Mouse (Mus musculus) frontal cortex, adult (tissue): ENCODE data around the gene Cib1.
A peak's percentile ranks its signal among the peaks of the same experiment; 100 is the strongest.

Experiments used
- ATAC-seq: cut with Nextera tagmentation; 2 replicates; pipeline ENCODE4 v1.9.2; 2017; ENCODE audit warnings: mild to moderate bottlenecking, moderate library complexity, mixed read lengths; ENCODE audit not compliant: low TSS enrichment

The Cib1 gene

DNA sequence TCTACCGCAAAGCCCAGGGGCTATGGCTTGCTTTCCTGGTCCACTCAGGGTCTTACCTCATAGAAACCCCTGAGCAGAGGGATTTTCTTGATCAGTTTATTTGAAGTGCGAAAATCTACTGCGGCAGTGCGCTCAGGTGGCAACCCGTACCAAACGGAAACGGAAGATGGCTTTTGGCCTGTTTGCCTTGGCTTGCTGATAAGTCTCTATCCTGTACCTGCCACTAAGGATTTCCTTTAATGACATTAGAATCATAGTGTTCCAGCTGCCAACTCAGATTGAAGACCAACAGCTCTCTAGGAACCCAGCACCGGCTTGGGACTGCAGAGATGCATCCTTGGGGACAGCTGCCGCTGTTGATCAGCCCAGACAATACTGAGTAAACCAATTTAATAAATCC, 1.2 kb upstream of the Cib1 start:
- ATAC-seq = no peak

- ATAC-seq = peak; percentile 11; the same call in 1 of the 2 replicates
Observed at GRCm38 (mm10) chr7:80231971-80232488, 583 bp downstream of the Cib1 start.

DNA sequence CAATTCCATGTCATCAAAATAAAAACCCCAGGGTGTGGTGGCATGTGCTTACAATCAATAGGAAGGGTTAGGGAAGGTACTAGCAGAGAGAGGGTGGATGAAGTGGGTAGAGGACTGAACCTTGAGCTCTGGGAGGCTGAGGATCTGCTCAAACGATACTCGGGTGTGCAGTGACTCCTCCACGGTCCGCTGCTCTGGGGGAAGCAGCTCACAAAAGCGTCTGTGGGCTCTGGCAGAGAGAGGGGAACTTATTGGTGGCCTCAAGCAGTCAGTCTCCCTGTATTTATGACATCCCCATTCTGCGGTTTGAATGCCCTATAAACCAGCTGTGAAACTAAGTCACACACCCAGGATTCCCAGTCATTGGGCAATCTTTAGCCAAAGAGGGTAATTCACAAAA, 2.4 kb downstream of the Cib1 start:
- no peak for ATAC-seq

GRCm38 (mm10) chr7:80227065-80227464, 5.5 kb downstream of the Cib1 start:
- no peak for ATAC-seq

GRCm38 (mm10) chr7:80221179-80221750, 11.3 kb downstream of the Cib1 start:
- no peak for ATAC-seq

GRCm38 (mm10) chr7:80220237-80220797, 12.3 kb downstream of the Cib1 start:
- ATAC-seq = no peak

- no peak for ATAC-seq
Observed at GRCm38 (mm10) chr7:80218666-80219065, 13.9 kb downstream of the Cib1 start.

DNA sequence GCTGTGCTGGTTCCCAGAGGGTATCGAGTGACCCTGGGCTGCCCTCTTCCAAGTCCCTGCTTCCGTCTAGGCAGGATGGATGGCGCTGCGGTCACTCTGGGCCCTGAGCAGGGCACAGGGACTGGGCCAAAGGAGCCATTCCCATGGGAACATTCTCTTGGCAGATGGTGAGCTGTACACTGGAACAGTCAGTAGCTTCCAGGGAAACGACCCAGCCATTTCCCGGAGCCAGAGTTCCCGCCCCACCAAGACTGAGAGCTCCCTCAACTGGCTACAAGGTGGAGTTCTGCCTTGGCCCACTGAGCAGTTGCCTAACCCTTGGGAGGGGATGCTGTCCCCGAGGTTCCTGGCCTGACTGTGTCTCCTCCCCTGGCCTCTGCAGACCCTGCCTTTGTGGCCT, 16.0 kb downstream of the Cib1 start:
- peak; percentile 48; the same call in 1 of the 2 replicates for ATAC-seq

GRCm38 (mm10) chr7:80215398-80215797, 17.2 kb downstream of the Cib1 start:
- ATAC-seq = peak; percentile 83

DNA sequence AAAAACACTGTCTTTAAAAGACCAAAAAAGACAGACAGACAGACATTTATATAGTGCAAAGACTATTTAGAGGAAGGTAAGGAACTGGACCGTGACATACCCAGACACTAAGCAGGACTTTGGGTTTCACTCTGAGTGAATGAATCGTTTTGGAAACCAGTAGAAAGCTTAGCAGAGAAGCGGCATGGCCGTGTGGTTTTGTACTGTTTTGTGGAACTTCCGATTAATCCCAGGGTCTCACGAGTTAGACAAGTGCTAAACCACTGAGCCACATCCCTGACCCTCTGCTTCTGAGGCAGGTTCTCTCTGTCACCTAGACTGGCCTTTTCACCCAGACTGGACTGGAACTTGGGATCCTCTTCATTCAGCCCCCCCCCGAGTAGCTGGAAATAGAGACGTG, 18.2 kb downstream of the Cib1 start:
- ATAC-seq = no peak

DNA sequence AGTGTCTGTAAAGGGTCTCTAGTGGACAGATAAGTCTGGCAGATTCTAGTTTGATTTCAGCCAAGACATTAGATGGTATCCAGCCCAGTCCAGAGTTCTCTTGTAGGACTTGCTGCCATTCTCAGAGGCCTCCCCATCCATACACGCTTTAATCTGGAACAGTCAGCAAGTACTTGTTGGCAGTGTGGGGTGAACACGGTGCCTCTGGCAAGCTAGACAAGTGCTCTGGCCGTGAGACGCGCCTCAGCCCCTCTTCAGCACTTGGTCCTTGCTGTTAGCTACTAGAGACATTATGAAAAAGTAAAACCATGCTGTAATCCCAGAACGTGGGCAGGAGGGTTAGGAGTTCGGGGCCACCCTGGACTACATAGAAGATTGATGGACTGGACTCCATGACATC, 19.0 kb downstream of the Cib1 start:
- no peak for ATAC-seq

GRCm38 (mm10) chr7:80210982-80211381, 21.6 kb downstream of the Cib1 start:
- no peak for ATAC-seq

GRCm38 (mm10) chr7:80209669-80210068, 22.9 kb downstream of the Cib1 start:
- ATAC-seq = no peak

GRCm38 (mm10) chr7:80208738-80209430, 23.7 kb downstream of the Cib1 start:
- no peak for ATAC-seq

DNA sequence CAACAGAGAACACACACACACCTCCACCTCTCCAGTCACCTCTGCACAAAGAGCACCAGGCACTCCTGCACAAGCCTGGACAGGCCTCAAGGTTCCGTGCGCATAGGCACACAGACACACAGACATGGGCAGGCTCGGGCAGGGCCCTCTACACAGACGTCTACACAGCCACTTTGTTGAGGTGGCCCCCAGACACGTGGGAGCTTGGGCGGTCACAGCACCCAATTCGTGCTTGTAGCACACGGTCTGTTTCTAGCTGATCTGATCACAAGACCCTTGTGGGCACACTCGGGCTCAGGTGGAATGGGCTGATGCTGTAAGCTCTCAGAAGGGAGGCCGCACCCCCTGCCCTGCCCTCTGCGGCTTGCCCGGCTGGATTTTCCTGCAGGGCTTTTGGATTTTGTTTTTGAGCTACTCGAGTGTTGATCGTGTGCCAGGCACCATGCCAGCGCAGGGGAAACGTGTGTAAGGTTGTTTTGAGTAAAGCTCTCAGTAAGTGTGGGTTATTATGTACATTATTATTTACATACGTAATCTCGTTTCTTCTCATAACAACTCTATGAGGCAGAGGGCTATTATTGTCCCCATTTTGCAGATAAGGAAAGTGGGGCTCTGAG, 24.5 kb downstream of the Cib1 start:
- ATAC-seq = no peak

DNA sequence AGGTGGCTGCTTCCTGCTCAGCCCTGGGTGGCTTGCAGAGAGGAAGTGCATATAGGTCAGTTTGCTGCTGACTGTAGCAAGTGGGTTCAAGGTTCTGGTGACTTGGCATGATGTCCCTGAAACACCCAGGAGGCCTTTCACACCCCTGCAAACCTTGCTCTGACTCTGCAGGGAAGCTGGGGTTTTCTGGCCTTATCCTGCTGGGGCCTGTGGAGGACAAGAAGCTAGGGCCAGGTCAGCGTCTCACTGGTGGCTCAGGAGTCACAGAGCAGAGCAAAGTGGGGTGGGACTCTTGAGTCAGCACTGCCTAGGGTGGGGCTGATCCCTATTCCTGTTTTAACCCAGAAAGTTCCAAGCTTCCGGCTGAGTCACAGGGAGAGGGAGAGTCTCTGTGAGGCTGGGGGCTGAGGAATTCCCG, 25.3 kb downstream of the Cib1 start:
- no peak for ATAC-seq

DNA sequence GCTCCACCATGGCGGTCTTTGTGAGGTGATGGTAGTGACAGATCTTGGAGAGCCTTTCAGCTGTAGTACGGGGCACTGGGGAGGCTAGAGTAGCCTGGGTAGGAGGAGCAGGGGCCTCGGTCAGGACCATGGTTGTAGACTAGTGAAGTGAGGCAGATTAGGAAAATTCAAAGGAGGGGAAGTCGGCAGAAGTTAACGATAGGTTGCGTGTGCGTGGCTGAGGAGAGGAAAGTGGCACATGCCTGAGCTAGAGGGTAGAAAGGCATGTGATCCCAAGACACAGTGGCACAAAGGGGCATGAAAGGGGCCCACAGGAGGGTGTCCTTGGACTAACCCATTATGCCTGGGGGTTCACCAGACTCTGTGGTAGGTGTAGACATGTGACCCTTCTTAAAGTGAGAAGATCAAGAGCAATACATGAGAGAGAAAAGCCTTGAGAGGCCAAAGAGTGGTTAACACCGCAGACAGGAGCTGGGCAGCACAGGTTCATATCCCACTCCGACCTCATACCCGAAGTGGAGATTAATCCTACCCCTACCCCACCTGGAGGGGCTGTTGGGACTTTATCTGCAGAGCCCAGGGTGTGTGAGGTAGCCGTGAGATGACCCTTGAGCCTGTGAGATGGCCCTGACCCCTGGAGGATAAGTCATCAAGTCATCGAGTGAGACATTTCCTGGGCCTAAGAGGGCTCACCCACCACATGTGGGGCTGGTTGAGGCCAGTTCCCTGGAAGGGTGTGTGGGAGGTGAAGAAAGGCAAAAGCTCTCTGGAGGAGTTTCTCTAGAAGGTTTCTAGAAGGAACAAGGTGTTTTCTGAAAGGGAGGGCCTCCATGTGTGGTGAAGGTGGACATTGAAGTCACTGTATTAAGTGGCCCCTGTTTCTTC, 26.7 kb downstream of the Cib1 start:
- no peak for ATAC-seq

DNA sequence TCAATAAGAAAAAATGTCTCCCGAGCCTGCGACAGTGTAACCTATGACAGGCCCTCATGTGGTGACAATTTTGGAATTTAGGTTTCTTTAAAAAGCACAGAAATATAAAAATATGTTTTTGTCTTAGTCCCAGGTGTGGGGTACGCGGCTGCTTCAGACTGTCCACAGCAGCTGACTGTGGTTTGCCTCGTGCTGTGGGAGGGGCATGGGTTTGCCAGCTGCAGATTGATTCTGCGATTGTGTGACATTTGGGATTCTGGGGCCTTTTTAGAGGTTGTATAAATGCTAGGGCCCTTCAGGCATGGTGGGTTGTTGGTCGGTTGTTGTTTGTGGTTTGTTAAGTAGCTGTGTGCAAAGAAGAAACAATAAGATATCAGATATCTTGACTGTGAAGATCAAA, 27.7 kb downstream of the Cib1 start:
- ATAC-seq = no peak

DNA sequence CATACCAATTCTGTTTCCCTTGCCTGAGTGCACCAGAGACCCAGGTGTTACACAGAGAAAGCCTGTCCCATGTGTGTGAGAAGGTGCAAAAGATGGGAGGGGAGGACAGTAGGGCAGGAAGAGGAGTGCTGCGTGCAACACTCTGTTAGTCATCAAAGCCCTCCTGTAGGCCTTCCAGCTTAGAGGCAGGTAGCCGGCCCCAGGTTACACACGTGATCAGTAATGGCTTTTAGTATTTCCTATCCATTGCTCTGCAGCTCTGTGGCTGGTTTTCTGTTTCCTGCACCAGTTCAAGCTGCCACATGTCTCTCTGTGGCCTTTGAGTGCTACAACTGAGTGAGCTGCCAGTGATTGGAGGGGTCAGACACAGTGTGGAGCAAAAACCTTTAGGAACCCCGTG, 28.3 kb downstream of the Cib1 start:
- no peak for ATAC-seq

GRCm38 (mm10) chr7:80203638-80204096, 28.9 kb downstream of the Cib1 start:
- no peak for ATAC-seq

- ATAC-seq = no peak
Observed at GRCm38 (mm10) chr7:80202961-80203360, 29.7 kb downstream of the Cib1 start.
